Mouse (Mus musculus) G1E (cell line): ENCODE measurements around the gene Rpl7l1.

Source experiments
- CTCF ChIP-seq: IDR thresholded peaks from 2 replicates; pipeline ENCODE4 v1.5.1; 2012; ENCODE audit warnings: low read depth, low read length, inconsistent platforms, mixed read lengths
- GATA1 ChIP-seq: IDR thresholded peaks from 2 replicates; pipeline ENCODE4 v1.6.1; 2012; ENCODE audit warnings: borderline replicate concordance, low read length, inconsistent platforms, mixed read lengths
- GATA2 ChIP-seq: IDR thresholded peaks from 2 replicates; pipeline ENCODE4 v1.6.1; 2012; ENCODE audit warnings: low read depth, low read length, inconsistent platforms, borderline replicate concordance
- TAL1 ChIP-seq: conservative IDR thresholded peaks from 2 replicates; pipeline ENCODE4 v1.6.1; 2012; ENCODE audit warnings: low read depth, low read length, inconsistent platforms, mixed read lengths

DNA sequence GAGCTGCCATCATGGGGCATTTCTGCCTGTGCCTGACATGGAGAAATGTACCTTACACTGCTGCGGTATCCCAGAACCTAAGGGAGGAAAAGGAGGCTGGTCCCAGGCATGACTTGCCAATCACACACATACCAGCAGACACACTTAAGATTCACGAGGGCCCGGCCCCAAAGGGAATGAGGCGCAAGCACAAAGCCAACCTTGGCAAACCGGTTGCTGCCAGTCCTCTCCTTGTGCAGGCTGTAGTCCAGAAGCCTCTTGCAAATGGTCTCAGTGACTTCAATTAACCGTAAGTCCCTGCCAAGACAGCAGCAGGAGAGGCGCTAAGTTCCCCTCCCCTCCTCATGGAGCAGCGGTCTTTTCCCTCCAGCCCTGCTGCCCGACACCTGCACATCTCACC is 39.5 kb downstream of the Rpl7l1 start:
- TF ChIP-seq CTCF, result no peak
- no peak for TF ChIP-seq GATA2
- no peak for TF ChIP-seq TAL1
- no peak for TF ChIP-seq GATA1
